Mouse (Mus musculus) forebrain, postnatal 0 days (tissue): ENCODE measurements around the gene Myocos. TPM values are rescaled to one million over a fixed set of nuclear protein-coding genes. Genes with fewer than 3 reads are reported as not detected.

Experiments used
- ATAC-seq: fragments of 200-750 bp; cut with Nextera tagmentation; 2 replicates; pipeline ENCODE4 v1.8.0; 2017; ENCODE audit warnings: mild to moderate bottlenecking, moderate library complexity
- DNase-seq: peaks from one replicate; pipeline ENCODE4 v3.0.0-alpha.2; 2015
- H3K27ac ChIP-seq: fragments of 300-500 bp; sonication (generic); 2 replicates; pipeline ENCODE4 v1.5.1; 2014; ENCODE audit warnings: low read depth, mild to moderate bottlenecking, antibody characterized with exemption, low read length, moderate library complexity, mixed read lengths
- H3K27me3 ChIP-seq: fragments of 300-500 bp; sonication (generic); 2 replicates; pipeline ENCODE4 v1.6.1; 2014; ENCODE audit warnings: mild to moderate bottlenecking, low read length, mixed read lengths; ENCODE audit not compliant: insufficient read depth
- H3K36me3 ChIP-seq: fragments of 300-500 bp; sonication (generic); 2 replicates; pipeline ENCODE4 v1.6.1; 2014; ENCODE audit warnings: mild to moderate bottlenecking, moderate library complexity; ENCODE audit not compliant: insufficient read depth
- H3K4me1 ChIP-seq: fragments of 300-500 bp; sonication (generic); 2 replicates; pipeline ENCODE4 v1.6.1; 2014; ENCODE audit warnings: antibody characterized with exemption; ENCODE audit not compliant: insufficient read depth
- H3K4me2 ChIP-seq: fragments of 300-500 bp; sonication (generic); 2 replicates; pipeline ENCODE4 v1.6.1; 2014; ENCODE audit warnings: low read depth, mild to moderate bottlenecking, moderate library complexity
- H3K4me3 ChIP-seq: fragments of 300-500 bp; sonication (generic); 2 replicates; pipeline ENCODE4 v1.5.1; 2014; ENCODE audit warnings: low read depth, low read length, mixed read lengths
- H3K9ac ChIP-seq: fragments of 300-500 bp; sonication (generic); 2 replicates; pipeline ENCODE4 v1.6.1; 2014; ENCODE audit warnings: mild to moderate bottlenecking
- H3K9me3 ChIP-seq: fragments of 300-500 bp; sonication (generic); 2 replicates; pipeline ENCODE4 v1.6.1; 2016; ENCODE audit warnings: low read length
- CTCF ChIP-seq: sonication (generic); IDR thresholded peaks from 2 replicates; pipeline ENCODE4 v1.5.1; 2016; ENCODE audit warnings: antibody characterized with exemption, control low read depth, low read depth
- WGBS: fragments of 180-500 bp; shearing (Covaris S2); extraction: QIAGEN DNeasy Blood & Tissue Kit; methylation state at CpG from one replicate; pipeline ENCODE4 v1.1.7; 2014; 5-methylcytosine and 5-hydroxymethylcytosine counted together
- polyA plus RNA-seq: library from polyadenylated mRNA; unstranded; fragments of >200 nt; fragmentation: Nextera tagmentation; extraction: Ambion mirVana; gene quantifications from 2 replicates; pipeline ENCODE4 v1.2.1, GENCODE M21; 2015
- total RNA-seq: library from RNA; depleted of rRNA; stranded (reverse); fragments of >200 nt; gene quantifications from 2 replicates; pipeline ENCODE4 v1.2.3, GENCODE M21; 2014; rRNA removed

Myocos gene
- not detected in 2 replicates for total RNA-seq
- polyA plus RNA-seq, result not detected in 2 replicates

- no peak for TF ChIP-seq CTCF
- H3K9me3 ChIP-seq, result no peaks in the 10 kb centered on the region
- H3K4me2 ChIP-seq, result no peak within 1 kb of the TSS
- H3K27ac ChIP-seq, result no peak within 1 kb of the TSS
- no peaks in the 10 kb centered on the region for H3K27me3 ChIP-seq
- no peak within 1 kb of the TSS for H3K9ac ChIP-seq
- ATAC-seq, result no peak
- DNase-seq, result no peak
- no peak within 1 kb of the TSS for H3K4me3 ChIP-seq
- WGBS, result 90% methylated on average over 7 of the region's 7 CpGs
- no peaks in the 10 kb centered on the region for H3K4me1 ChIP-seq
- no peaks in the 10 kb centered on the region for H3K36me3 ChIP-seq
Measured at GRCm38 (mm10) chr1:162658119-162658518, at the start of gene Myocos. Gene Myocos (minus strand): TSS chr1:162658219.

GRCm38 (mm10) chr1:162700389-162701066 lies 42.5 kb upstream of the Myocos start:
- no peak overlapping the region for H3K4me2 ChIP-seq
- H3K36me3 ChIP-seq, result peaks cover 62% of the 10 kb centered on the region
- no peak for ATAC-seq
- 86% methylated on average over 8 of the region's 8 CpGs for WGBS
- H3K4me1 ChIP-seq, result no peaks in the 10 kb centered on the region
- H3K9me3 ChIP-seq, result no peaks in the 10 kb centered on the region
- no peaks in the 10 kb centered on the region for H3K27me3 ChIP-seq
- TF ChIP-seq CTCF, result no peak
- no peak overlapping the region for H3K27ac ChIP-seq
- no peak for DNase-seq
- no peak overlapping the region for H3K9ac ChIP-seq
- H3K4me3 ChIP-seq, result no peak overlapping the region

- no peak overlapping the region for H3K4me3 ChIP-seq
- 96% methylated on average over 6 of the region's 6 CpGs for WGBS
- H3K36me3 ChIP-seq, result peaks cover 49% of the 10 kb centered on the region
- no peaks in the 10 kb centered on the region for H3K9me3 ChIP-seq
- TF ChIP-seq CTCF, result no peak
- no peak for DNase-seq
- ATAC-seq, result no peak
- H3K27ac ChIP-seq, result no peak overlapping the region
- H3K27me3 ChIP-seq, result no peaks in the 10 kb centered on the region
- no peak overlapping the region for H3K4me2 ChIP-seq
- no peak overlapping the region for H3K9ac ChIP-seq
- H3K4me1 ChIP-seq, result no peaks in the 10 kb centered on the region
Measured at GRCm38 (mm10) chr1:162697866-162698265, 39.8 kb upstream of the Myocos start.

GRCm38 (mm10) chr1:162693721-162694120 lies 35.7 kb upstream of the Myocos start:
- H3K36me3 ChIP-seq, result peaks cover 53% of the 10 kb centered on the region
- H3K9me3 ChIP-seq, result no peaks in the 10 kb centered on the region
- DNase-seq (no peak), ATAC-seq (no peak)
- no peak overlapping the region for H3K27ac ChIP-seq
- H3K9ac ChIP-seq, result no peak overlapping the region
- H3K4me2 ChIP-seq, result no peak overlapping the region
- TF ChIP-seq CTCF, result no peak
- no peaks in the 10 kb centered on the region for H3K4me1 ChIP-seq
- no peaks in the 10 kb centered on the region for H3K27me3 ChIP-seq
- 69% methylated on average over 2 of the region's 2 CpGs for WGBS
- H3K4me3 ChIP-seq, result no peak overlapping the region

GRCm38 (mm10) chr1:162665486-162666174 lies 7.6 kb upstream of the Myocos start:
- DNase-seq, result peak; percentile 18
- Histone ChIP-seq H3K9me3 (no peaks in the 10 kb centered on the region), H3K36me3 (0 out of 2 replicates have a peak, but pooled peaks cover 5% of the 10 kb centered on the region), H3K4me2 (peak overlapping the region; percentile 39), H3K27ac (no peak overlapping the region), H3K9ac (peak overlapping the region; percentile 28; the same call in 1 of the 2 replicates), H3K27me3 (no peaks in the 10 kb centered on the region), H3K4me3 (peak overlapping the region; percentile 5; the same call in 1 of the 2 replicates), H3K4me1 (0 out of 2 replicates have a peak, but pooled peaks cover 3% of the 10 kb centered on the region)
- peak; percentile 67 for ATAC-seq
- TF ChIP-seq CTCF, result no peak
- 5% methylated on average over 11 of the region's 11 CpGs for WGBS

- Histone ChIP-seq H3K27ac (no peak overlapping the region), H3K9me3 (no peaks in the 10 kb centered on the region), H3K4me1 (0 out of 2 replicates have a peak, but pooled peaks cover 3% of the 10 kb centered on the region), H3K4me3 (peak overlapping the region; percentile 5; the same call in 1 of the 2 replicates), H3K9ac (no peak overlapping the region), H3K4me2 (peak overlapping the region; percentile 39; the same call in 1 of the 2 replicates), H3K36me3 (0 out of 2 replicates have a peak, but pooled peaks cover 5% of the 10 kb centered on the region), H3K27me3 (no peaks in the 10 kb centered on the region)
- peak; percentile 91 for TF ChIP-seq CTCF
- ATAC-seq (peak; percentile 98), DNase-seq (peak; percentile 88)
- WGBS, result 13% methylated on average over 10 of the region's 10 CpGs
Measured at GRCm38 (mm10) chr1:162664826-162665475, 6.9 kb upstream of the Myocos start.
